Comparison of ENCODE assay signal across 23 mouse cellular contexts in genomic region chr9:77410968-77411367, GRCm38 (mm10). TPM values are rescaled to one million over a fixed set of nuclear protein-coding genes. Genes with fewer than 3 reads are reported as not detected.
DNase-seq lines count a peak whose midpoint lies in the region; ATAC-seq and TF ChIP-seq lines count a peak whose summit lies in the region.
"Had no signal": no experiment of that assay in that cellular context is flagged by ENCODE, and none has a peak within 500 bp of the region (broad histone marks: within the 10 kb centered on the region; RNA-seq: fewer than 3 reads in every experiment).

No protein-coding gene starts in this region.

- DNase-seq in heart, embryonic 10.5 days (ENCODE audit: low spot score), result no peak
- DNase-seq in heart, postnatal 14 days, result no peak
- DNase-seq in lung, embryonic 14.5 days, result peak; percentile 24
- DNase-seq in lung, adult 2 months, result no peak
- no peak for DNase-seq in lung, postnatal 4 days
- DNase-seq in Patski (ENCODE audit: low read depth, low spot score), result no peak
- DNase-seq in right cerebral cortex, adult 18-20 months, result no peak
- DNase-seq: adrenal gland, adult 2 months; adrenal gland, postnatal 10 days; adrenal gland, postnatal 25 days; B cell, adult 2 months; cerebellum, adult 11 months; cerebellum, adult 2 months; cerebellum, adult 9-10 months; cerebellum, postnatal 25 days had no signal

- WGBS in heart, embryonic 10.5 days, result 18% methylated on average over 4 of the region's 4 CpGs
- WGBS in lung, embryonic 14.5 days, result 29% methylated on average over 4 of the region's 4 CpGs
- WGBS in lung, adult 2 months, result 45% methylated on average over 4 of the region's 4 CpGs
- WGBS in lung, embryonic 16.5 days, result 26% methylated on average over 4 of the region's 4 CpGs

- no peaks in the 10 kb centered on the region for H3K27me3 ChIP-seq in heart, embryonic 10.5 days (ENCODE audit: insufficient read depth, poor library complexity, severe bottlenecking)
- no peaks in the 10 kb centered on the region for H3K27me3 ChIP-seq in lung, embryonic 14.5 days (ENCODE audit: insufficient read depth, low read length)
- no peaks in the 10 kb centered on the region for H3K27me3 ChIP-seq in lung, embryonic 16.5 days (ENCODE audit: control insufficient read depth, insufficient read depth, low read depth, low read length)
- H3K27me3 ChIP-seq in Patski, result no peaks in the 10 kb centered on the region
- H3K27me3 ChIP-seq: CH12.LX; embryonic facial prominence, embryonic 12.5 days; forebrain, embryonic 13.5 days; forebrain, embryonic 15.5 days had no signal

- no peak overlapping the region for H3K4me2 ChIP-seq in lung, embryonic 14.5 days
- H3K4me2 ChIP-seq in lung, embryonic 16.5 days (ENCODE audit: low read depth, low read length), result no peak overlapping the region
- H3K4me2 ChIP-seq: embryonic facial prominence, embryonic 12.5 days; forebrain, embryonic 13.5 days; forebrain, embryonic 15.5 days had no signal

- CTCF ChIA-PET in Patski (lab: Charles Lee), result interaction anchor here (1.0 kb wide), 1 partner anchor 12 kb away, joined by 3 read pairs; no protein-coding TSS in a partner anchor

- no peaks in the 10 kb centered on the region for H3K36me3 ChIP-seq in heart, embryonic 10.5 days
- no peaks in the 10 kb centered on the region for H3K36me3 ChIP-seq in lung, embryonic 14.5 days (ENCODE audit: insufficient read depth)
- no peaks in the 10 kb centered on the region for H3K36me3 ChIP-seq in lung, embryonic 16.5 days (ENCODE audit: control insufficient read depth, insufficient read depth, low read length)
- H3K36me3 ChIP-seq: embryonic facial prominence, embryonic 10.5 days; embryonic facial prominence, embryonic 12.5 days; forebrain, embryonic 15.5 days; G1E had no signal

- no peaks in the 10 kb centered on the region for H3K9me3 ChIP-seq in heart, embryonic 10.5 days
- no peaks in the 10 kb centered on the region for H3K9me3 ChIP-seq in lung, embryonic 14.5 days (ENCODE audit: low read depth, low read length)
- H3K9me3 ChIP-seq in lung, embryonic 16.5 days (ENCODE audit: control insufficient read depth, low read length), result no peaks in the 10 kb centered on the region
- H3K9me3 ChIP-seq: embryonic facial prominence, embryonic 10.5 days; embryonic facial prominence, embryonic 12.5 days; forebrain, embryonic 13.5 days; forebrain, embryonic 15.5 days had no signal

- no peak overlapping the region for H3K9ac ChIP-seq in lung, embryonic 14.5 days
- no peak overlapping the region for H3K9ac ChIP-seq in lung, embryonic 16.5 days (ENCODE audit: low read length)
- H3K9ac ChIP-seq: embryonic facial prominence, embryonic 12.5 days; forebrain, embryonic 13.5 days; forebrain, embryonic 15.5 days had no signal

- H3K4me1 ChIP-seq in heart, embryonic 10.5 days, result peaks cover 37% of the 10 kb centered on the region
- peaks cover 18% of the 10 kb centered on the region; the same call in 1 of the 2 replicates for H3K4me1 ChIP-seq in lung, embryonic 14.5 days (ENCODE audit: insufficient read depth)
- no peaks in the 10 kb centered on the region for H3K4me1 ChIP-seq in lung, adult 2 months (ENCODE audit: control insufficient read depth, insufficient read depth, low read length)
- H3K4me1 ChIP-seq in lung, embryonic 16.5 days (replicated peaks; ENCODE audit: control insufficient read depth, insufficient read depth, low read length), result peaks cover 24% of the 10 kb centered on the region
- H3K4me1 ChIP-seq: embryonic facial prominence, embryonic 12.5 days; forebrain, embryonic 15.5 days had no signal

- TF ChIP-seq CTCF in lung, embryonic 14.5 days (IDR thresholded peaks at IDR 0.05; ENCODE audit: low read depth), result no peak
- no peak for TF ChIP-seq CTCF in lung, adult 2 months (IDR thresholded peaks at IDR 0.05; ENCODE audit: insufficient read depth, low read length)
- TF ChIP-seq CTCF in Patski (IDR thresholded peaks at IDR 0.05), result no peak

- intact Hi-C loops in heart, postnatal 14 days (cut with DNase I), result no loop called here

- no peak overlapping the region for H3K4me3 ChIP-seq in heart, embryonic 10.5 days
- H3K4me3 ChIP-seq in lung, embryonic 14.5 days (ENCODE audit: low read depth, low read length), result no peak overlapping the region
- H3K4me3 ChIP-seq in lung, adult 2 months (replicated peaks; ENCODE audit: extremely low read depth, low read depth, low read length), result no peak overlapping the region
- H3K4me3 ChIP-seq in lung, embryonic 16.5 days (ENCODE audit: low read length), result no peak overlapping the region
- H3K4me3 ChIP-seq: embryonic facial prominence, embryonic 10.5 days; embryonic facial prominence, embryonic 12.5 days; forebrain, embryonic 13.5 days; forebrain, embryonic 15.5 days had no signal

- H3K27ac ChIP-seq in heart, embryonic 10.5 days, result peak overlapping the region; percentile 76
- no peak overlapping the region for H3K27ac ChIP-seq in lung, embryonic 14.5 days (ENCODE audit: low read depth)
- H3K27ac ChIP-seq in lung, embryonic 16.5 days (ENCODE audit: low read length), result peak overlapping the region; percentile 2; the same call in 1 of the 2 replicates
- H3K27ac ChIP-seq: embryonic facial prominence, embryonic 10.5 days; embryonic facial prominence, embryonic 12.5 days; forebrain, embryonic 13.5 days; forebrain, embryonic 15.5 days had no signal

- TF ChIP-seq POLR2A in lung, adult 2 months (IDR thresholded peaks at IDR 0.05; ENCODE audit: borderline replicate concordance, extremely low read depth, low read depth, low read length), result no peak

- POLR2A ChIA-PET in Patski (lab: Charles Lee), result no interaction called here

- in situ Hi-C loops in Patski (cut with MboI; ENCODE audit: low pct_unique_long_range_greater_than_20kb), result loop anchor here (25.0 kb wide), 1 partner anchor 376 kb away; no protein-coding TSS in a partner anchor

- no peak for ATAC-seq in lung, embryonic 14.5 days (ENCODE audit: insufficient read depth)
- ATAC-seq in lung, embryonic 16.5 days (ENCODE audit: low read depth), result no peak
- peak; percentile 44 for ATAC-seq in Patski
- ATAC-seq: CD4-positive, CD25-positive, alpha-beta regulatory T cell, adult 4 months; forebrain, embryonic 13.5 days; forebrain, embryonic 15.5 days had no signal

RNA-seq across cellular contexts. Expression of gene Mlip, which starts 58.2 kb away (rescaled TPM):
- 38.6 and 68.6 TPM in 2 replicates for polyA plus RNA-seq in heart, embryonic 10.5 days (2016; fragmentation: Nextera tagmentation; extraction: Ambion mirVana)
- 100 to 1,000 TPM; 133 to 137 TPM for total RNA-seq in heart, postnatal 14 days (2021)
- 1.0 and 4.1 TPM in 2 replicates for polyA plus RNA-seq in lung, embryonic 14.5 days (2014; fragmentation: Nextera tagmentation; extraction: Ambion mirVana)
- polyA plus RNA-seq in lung, adult 2 months (2012; rRNA removed), result 0.67 and 4.9 TPM in 2 replicates
- polyA plus RNA-seq in lung, embryonic 16.5 days (2015; fragmentation: Nextera tagmentation; extraction: Ambion mirVana), result 4.7 and 5.6 TPM in 2 replicates
- not detected for polyA plus RNA-seq in Patski (2021)
- total RNA-seq: CH12.LX had no signal
- polyA plus RNA-seq: adrenal gland, adult 2 months; G1E had no signal
